Mouse (Mus musculus) E14TG2a.4 (cell line): ENCODE data around the gene Nsl1.
A peak's percentile ranks its signal among the peaks of the same experiment; 100 is the strongest.
"Not testable (repeated sequence)": the region's sequence is repeated elsewhere in the genome, so short reads cannot be mapped to it uniquely, and the experiment has no call there.

Source experiments
- H3K27me3 ChIP-seq: 2 replicates; pipeline ENCODE4 v1.6.1; 2014; ENCODE audit warnings: low read length, control low read depth; ENCODE audit not compliant: insufficient read depth
- H3K36me3 ChIP-seq: 2 replicates; pipeline ENCODE4 v1.6.1; 2014; ENCODE audit warnings: low read length, control low read depth; ENCODE audit not compliant: insufficient read depth
- H3K4me1 ChIP-seq: replicated peaks from 2 replicates; pipeline ENCODE4 v1.6.1; 2014; ENCODE audit warnings: low read depth, low read length, control low read depth
- H3K4me3 ChIP-seq: replicated peaks from 2 replicates; pipeline ENCODE4 v1.5.1; 2014; ENCODE audit warnings: mild to moderate bottlenecking, low read length
- H3K9me3 ChIP-seq: 2 replicates; pipeline ENCODE4 v1.6.1; 2014; ENCODE audit warnings: low read length, control low read depth
- CTCF ChIP-seq: conservative IDR thresholded peaks from 2 replicates; pipeline ENCODE4 v1.5.1; 2014; ENCODE audit warnings: low read length
- NANOG ChIP-seq: IDR thresholded peaks from 2 replicates; pipeline ENCODE4 v1.6.1; 2014; ENCODE audit warnings: borderline replicate concordance, low read length, mixed read lengths
- POU5F1 ChIP-seq: IDR thresholded peaks from 2 replicates; pipeline ENCODE4 v1.6.1; 2014; ENCODE audit warnings: low read length, borderline replicate concordance

The Nsl1 gene

DNA sequence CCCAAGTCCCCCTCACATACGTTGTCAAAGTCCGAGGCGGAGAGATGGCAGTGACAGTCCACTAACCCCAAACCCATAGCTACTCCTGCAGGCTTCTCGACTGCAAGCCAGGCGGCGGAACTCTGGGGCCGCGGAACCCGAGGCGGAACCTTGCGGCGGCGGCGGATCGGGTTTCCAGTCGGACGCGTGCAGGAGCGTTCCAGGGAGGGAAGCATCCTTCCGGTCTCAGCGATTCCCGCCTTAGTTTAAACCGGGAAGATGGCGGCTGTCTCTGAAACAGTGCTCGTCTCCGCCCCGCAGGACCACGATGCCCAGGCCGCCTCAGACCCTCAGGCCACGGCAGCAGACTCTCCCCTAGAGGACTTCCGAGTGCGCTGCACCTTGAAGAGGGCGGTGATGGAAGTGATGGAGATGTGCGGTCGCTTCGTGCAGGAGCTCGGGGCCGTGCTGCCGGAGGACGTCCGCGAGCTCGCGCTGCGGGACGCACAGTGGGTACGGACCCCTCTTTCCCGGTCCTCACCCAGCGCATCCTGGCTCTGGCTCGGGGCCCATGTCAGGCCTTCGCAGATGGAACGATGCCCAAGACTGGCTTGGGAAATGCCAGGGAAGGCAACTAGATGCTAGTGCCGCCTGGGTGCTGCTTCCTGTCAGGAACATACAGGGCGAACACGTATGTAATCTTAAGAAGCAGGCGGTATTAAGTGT lies at the start of gene Nsl1, which contains the start of gene Tatdn3:
Gene Nsl1, plus strand, starts transcription at position 232 of the 705 bp plus-strand sequence.
Gene Tatdn3, minus strand, starts transcription at position 152 of the 705 bp plus-strand sequence.
- Histone ChIP-seq H3K4me3 (peak within 1 kb of the TSS; percentile 98), H3K9me3 (no peaks in the 10 kb centered on the region), H3K4me1 (peaks cover 40% of the 10 kb centered on the region), H3K27me3 (no peaks in the 10 kb centered on the region), H3K36me3 (peaks cover 39% of the 10 kb centered on the region)
- TF ChIP-seq POU5F1: no peak
- no peak for TF ChIP-seq CTCF
- TF ChIP-seq NANOG: no peak

- Histone ChIP-seq H3K4me1 (peaks cover 22% of the 10 kb centered on the region), H3K9me3 (no peaks in the 10 kb centered on the region), H3K36me3 (peaks cover 35% of the 10 kb centered on the region), H3K27me3 (no peaks in the 10 kb centered on the region), H3K4me3 (no peak overlapping the region)
- no peak for TF ChIP-seq NANOG
- no peak for TF ChIP-seq POU5F1
- no peak for TF ChIP-seq CTCF
These were observed 48.5 kb upstream of the Nsl1 start for GRCm38 (mm10) chr1:191014271-191014670.

GRCm38 (mm10) chr1:191019803-191020202 lies 43.0 kb upstream of the Nsl1 start:
- H3K9me3 ChIP-seq: no peaks in the 10 kb centered on the region
- no peaks in the 10 kb centered on the region for H3K27me3 ChIP-seq
- TF ChIP-seq NANOG (no peak), CTCF (no peak), POU5F1 (no peak)
- no peak overlapping the region for H3K4me3 ChIP-seq
- H3K36me3 ChIP-seq: peaks cover 29% of the 10 kb centered on the region
- H3K4me1 ChIP-seq: peaks cover 18% of the 10 kb centered on the region

- no peaks in the 10 kb centered on the region for H3K27me3 ChIP-seq
- H3K9me3 ChIP-seq: no peaks in the 10 kb centered on the region
- peaks cover 18% of the 10 kb centered on the region for H3K4me1 ChIP-seq
- TF ChIP-seq POU5F1 (no peak), CTCF (no peak), NANOG (no peak)
- peaks cover 24% of the 10 kb centered on the region for H3K36me3 ChIP-seq
- no peak overlapping the region for H3K4me3 ChIP-seq
These were observed 42.4 kb upstream of the Nsl1 start for GRCm38 (mm10) chr1:191020217-191020924.

DNA sequence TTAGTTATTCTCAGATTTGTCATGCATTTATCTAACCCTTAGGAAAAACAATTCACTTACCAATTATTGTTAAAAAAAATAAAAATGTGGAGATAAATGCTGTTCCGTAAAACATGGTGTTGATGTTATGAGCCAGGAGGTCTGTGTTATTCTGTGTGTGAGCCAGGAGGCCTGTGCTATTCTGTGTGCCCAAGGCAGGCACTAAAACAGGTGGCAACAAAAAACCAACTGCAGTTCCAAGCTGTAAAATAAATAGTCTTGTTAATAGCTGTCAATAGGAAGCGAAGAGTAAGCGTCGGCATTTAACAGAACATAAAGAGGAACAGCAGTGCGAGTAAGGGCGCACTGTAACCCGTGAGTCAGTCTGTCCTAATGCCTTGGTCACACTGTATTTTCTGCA lies 41.8 kb upstream of the Nsl1 start:
- no peak for TF ChIP-seq CTCF
- no peak for TF ChIP-seq NANOG
- no peak for TF ChIP-seq POU5F1
- H3K4me3 ChIP-seq: no peak overlapping the region
- no peaks in the 10 kb centered on the region for H3K27me3 ChIP-seq
- peaks cover 17% of the 10 kb centered on the region for H3K4me1 ChIP-seq
- peaks cover 22% of the 10 kb centered on the region for H3K36me3 ChIP-seq
- H3K9me3 ChIP-seq: no peaks in the 10 kb centered on the region

DNA sequence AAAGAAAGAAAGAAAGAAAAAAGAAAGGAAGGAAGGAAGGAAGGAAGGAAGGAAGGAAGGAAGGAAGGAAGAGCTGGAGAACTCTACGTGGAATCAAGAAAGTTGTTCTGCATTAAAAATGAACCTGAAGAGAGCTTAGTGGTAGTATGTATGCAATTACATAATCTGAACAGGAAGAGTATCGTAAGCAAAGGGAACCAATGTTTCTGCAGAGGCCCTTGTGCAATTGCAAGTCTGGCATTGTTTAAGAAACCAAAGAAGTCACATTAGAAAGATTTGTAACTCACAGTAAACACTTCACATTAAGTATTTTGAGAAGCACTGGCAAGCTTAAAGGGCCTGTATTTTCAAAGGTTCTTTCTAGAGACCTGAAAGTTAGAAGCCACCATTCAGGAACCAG lies 39.7 kb upstream of the Nsl1 start:
- peaks cover 25% of the 10 kb centered on the region for H3K4me1 ChIP-seq
- H3K4me3 ChIP-seq: no peak overlapping the region
- TF ChIP-seq CTCF (no peak), POU5F1 (no peak)
- peaks cover 22% of the 10 kb centered on the region for H3K36me3 ChIP-seq
- no peaks in the 10 kb centered on the region for H3K27me3 ChIP-seq
- no peaks in the 10 kb centered on the region for H3K9me3 ChIP-seq

GRCm38 (mm10) chr1:191023806-191024205 lies 39.0 kb upstream of the Nsl1 start:
- H3K9me3 ChIP-seq, H3K4me3 ChIP-seq, H3K27me3 ChIP-seq: not testable (repeated sequence)
- H3K36me3 ChIP-seq: peaks cover 22% of the 10 kb centered on the region
- H3K4me1 ChIP-seq: peaks cover 25% of the 10 kb centered on the region

- peak overlapping the region; percentile 90 for H3K4me3 ChIP-seq
- peaks cover 19% of the 10 kb centered on the region for H3K36me3 ChIP-seq
- no peak for TF ChIP-seq NANOG
- TF ChIP-seq CTCF: no peak
- no peak for TF ChIP-seq POU5F1
- no peaks in the 10 kb centered on the region for H3K9me3 ChIP-seq
- peaks cover 32% of the 10 kb centered on the region for H3K4me1 ChIP-seq
- no peaks in the 10 kb centered on the region for H3K27me3 ChIP-seq
These were observed 37.5 kb upstream of the Nsl1 start for GRCm38 (mm10) chr1:191025016-191026012.
